Mouse (Mus musculus) retina, postnatal 7 days (tissue): ENCODE measurements around the gene Olfr466.
A peak's percentile ranks its signal among the peaks of the same experiment; 100 is the strongest.

Experiments
- DNase-seq: peaks from one replicate; pipeline ENCODE4 v3.0.0-alpha.2; 2012; ENCODE audit warnings: low read depth, low spot score

Gene Olfr466

GRCm38 (mm10) chr13:65149940-65150339 lies at the start of gene Olfr466:
TSS of gene Olfr466 (plus strand) at chr13:65150240.
- no peak for DNase-seq

GRCm38 (mm10) chr13:65100678-65101077 lies 49.4 kb upstream of the Olfr466 start:
- no peak for DNase-seq

- no peak for DNase-seq
These were observed 48.8 kb upstream of the Olfr466 start for GRCm38 (mm10) chr13:65101232-65101631.

GRCm38 (mm10) chr13:65111961-65112360 lies 38.1 kb upstream of the Olfr466 start:
- DNase-seq: no peak

GRCm38 (mm10) chr13:65112459-65113110 lies 37.5 kb upstream of the Olfr466 start, which contains the start of gene Mfsd14b:
TSS of gene Mfsd14b (minus strand) at chr13:65112975.
- DNase-seq: peak; percentile 88

GRCm38 (mm10) chr13:65113239-65113638 lies 36.8 kb upstream of the Olfr466 start:
- no peak for DNase-seq

GRCm38 (mm10) chr13:65120984-65121383 lies 29.1 kb upstream of the Olfr466 start:
- DNase-seq: no peak

- no peak for DNase-seq
These were observed 27.9 kb upstream of the Olfr466 start for GRCm38 (mm10) chr13:65122111-65122510.

GRCm38 (mm10) chr13:65127063-65127847 lies 22.8 kb upstream of the Olfr466 start:
- DNase-seq: no peak

- DNase-seq: no peak
These were observed 12.3 kb upstream of the Olfr466 start, which contains the start of gene Olfr465-ps1 for GRCm38 (mm10) chr13:65137789-65138188. TSS of gene Olfr465-ps1 (plus strand) at chr13:65138089.

- no peak for DNase-seq
These were observed 24.1 kb downstream of the Olfr466 start for GRCm38 (mm10) chr13:65174102-65174501.

GRCm38 (mm10) chr13:65175734-65176471 lies 25.9 kb downstream of the Olfr466 start:
- peak; percentile 48 for DNase-seq

- no peak for DNase-seq
These were observed 26.5 kb downstream of the Olfr466 start for GRCm38 (mm10) chr13:65176472-65177091.

GRCm38 (mm10) chr13:65200667-65201066 lies 50.6 kb downstream of the Olfr466 start:
- no peak for DNase-seq
